Mouse (Mus musculus) G1E (cell line): ENCODE measurements around the gene Klhl12.

Source experiments
- CTCF ChIP-seq: IDR thresholded peaks from 2 replicates; pipeline ENCODE4 v1.5.1; 2012; ENCODE audit warnings: low read depth, low read length, inconsistent platforms, mixed read lengths
- GATA1 ChIP-seq: IDR thresholded peaks from 2 replicates; pipeline ENCODE4 v1.6.1; 2012; ENCODE audit warnings: borderline replicate concordance, low read length, inconsistent platforms, mixed read lengths
- POLR2AphosphoS5 ChIP-seq: IDR thresholded peaks from 2 replicates; pipeline ENCODE4 v1.6.1; 2012; ENCODE audit warnings: low read depth, low read length, inconsistent platforms; ENCODE audit not compliant: insufficient replicate concordance
- TAL1 ChIP-seq: conservative IDR thresholded peaks from 2 replicates; pipeline ENCODE4 v1.6.1; 2012; ENCODE audit warnings: low read depth, low read length, inconsistent platforms, mixed read lengths

GRCm38 (mm10) chr1:134492276-134492675 is 36.9 kb downstream of the Klhl12 start:
- TF ChIP-seq TAL1 (no peak), GATA1 (no peak), CTCF (no peak), POLR2AphosphoS5 (no peak)
